Mouse (Mus musculus) cerebellum, postnatal 25 days (tissue): ENCODE data around the gene Zfp609.

Source experiments
- DNase-seq, 2 experiments: peaks; one replicate each; pipeline ENCODE4 v3.0.0; 2021; ENCODE audit warnings: mixed read lengths in 2 of 2

Gene Zfp609

GRCm38 (mm10) chr9:65827344-65828015, at the start of gene Zfp609:
Gene Zfp609, minus strand, starts transcription at chr9:65827564.
- peak; percentile 99 for DNase-seq

- DNase-seq: peak; percentile 54 to 76
Observed at GRCm38 (mm10) chr9:65859656-65860055, 32.3 kb upstream of the Zfp609 start.

GRCm38 (mm10) chr9:65850203-65850602, 22.8 kb upstream of the Zfp609 start:
- no peak for DNase-seq

GRCm38 (mm10) chr9:65848154-65848553, 20.8 kb upstream of the Zfp609 start:
- DNase-seq: no peak

GRCm38 (mm10) chr9:65844421-65845165, 17.2 kb upstream of the Zfp609 start:
- peak in 1 of 2 experiments; percentile 16 for DNase-seq

- no peak for DNase-seq
Observed at GRCm38 (mm10) chr9:65839841-65840240, 12.5 kb upstream of the Zfp609 start.

GRCm38 (mm10) chr9:65836916-65837315, 9.6 kb upstream of the Zfp609 start:
- no peak for DNase-seq

GRCm38 (mm10) chr9:65834628-65835354, 7.4 kb upstream of the Zfp609 start:
- DNase-seq: no peak

- DNase-seq: no peak
Observed at GRCm38 (mm10) chr9:65833640-65834039, 6.3 kb upstream of the Zfp609 start.

- DNase-seq: no peak
Observed at GRCm38 (mm10) chr9:65833230-65833629, 5.9 kb upstream of the Zfp609 start.

GRCm38 (mm10) chr9:65832041-65832440, 4.7 kb upstream of the Zfp609 start:
- DNase-seq: no peak

GRCm38 (mm10) chr9:65831164-65831563, 3.8 kb upstream of the Zfp609 start:
- no peak for DNase-seq

- DNase-seq: no peak
Observed at GRCm38 (mm10) chr9:65830255-65830654, 2.9 kb upstream of the Zfp609 start.

GRCm38 (mm10) chr9:65829410-65829809, 2.0 kb upstream of the Zfp609 start:
- no peak for DNase-seq

GRCm38 (mm10) chr9:65828511-65828910, 1.1 kb upstream of the Zfp609 start:
- no peak for DNase-seq

- DNase-seq: peak in 1 of 2 experiments; percentile 25
Observed at GRCm38 (mm10) chr9:65828016-65828403, 646 bp upstream of the Zfp609 start.

- peak; percentile 40 to 69 for DNase-seq
Observed at GRCm38 (mm10) chr9:65826588-65827343, 598 bp downstream of the Zfp609 start.

GRCm38 (mm10) chr9:65826226-65826587, 1.2 kb downstream of the Zfp609 start:
- DNase-seq: peak in 1 of 2 experiments; percentile 30

GRCm38 (mm10) chr9:65823716-65824462, 3.5 kb downstream of the Zfp609 start:
- peak; percentile 39 to 58 for DNase-seq

- DNase-seq: no peak
Observed at GRCm38 (mm10) chr9:65822011-65822410, 5.4 kb downstream of the Zfp609 start.

- DNase-seq: no peak
Observed at GRCm38 (mm10) chr9:65820301-65820700, 7.1 kb downstream of the Zfp609 start.

- no peak for DNase-seq
Observed at GRCm38 (mm10) chr9:65818402-65818801, 9.0 kb downstream of the Zfp609 start.
